Mouse (Mus musculus) liver, embryonic 15.5 days (tissue): ENCODE data around the gene Akap8. TPM values are rescaled to one million over a fixed set of nuclear protein-coding genes. Genes with fewer than 3 reads are reported as not detected.

ENCODE experiments used
- ATAC-seq: fragments of 200-750 bp; cut with Nextera tagmentation; 2 replicates; pipeline ENCODE4 v1.8.0; 2017; ENCODE audit warnings: moderate number of reproducible peaks, mild to moderate bottlenecking, moderate library complexity; ENCODE audit not compliant: insufficient read depth
- H3K27ac ChIP-seq: fragments of 300-500 bp; sonication (generic); replicated peaks from 2 replicates; pipeline ENCODE4 v1.5.1; 2015; ENCODE audit warnings: mild to moderate bottlenecking, inconsistent platforms
- H3K27me3 ChIP-seq: fragments of 300-500 bp; sonication (generic); 2 replicates; pipeline ENCODE4 v1.6.1; 2015; ENCODE audit warnings: mild to moderate bottlenecking, inconsistent platforms
- H3K36me3 ChIP-seq: fragments of 300-500 bp; sonication (generic); replicated peaks from 2 replicates; pipeline ENCODE4 v1.6.1; 2015; ENCODE audit warnings: moderate library complexity, mild to moderate bottlenecking, inconsistent platforms
- H3K4me1 ChIP-seq: fragments of 300-500 bp; sonication (generic); replicated peaks from 2 replicates; pipeline ENCODE4 v1.6.1; 2015; ENCODE audit warnings: inconsistent platforms
- H3K4me2 ChIP-seq: fragments of 300-500 bp; sonication (generic); 2 replicates; pipeline ENCODE4 v1.6.1; 2015; ENCODE audit warnings: moderate library complexity, mild to moderate bottlenecking, inconsistent platforms
- H3K4me3 ChIP-seq: fragments of 300-500 bp; sonication (generic); replicated peaks from 2 replicates; pipeline ENCODE4 v1.5.1; 2015; ENCODE audit warnings: mild to moderate bottlenecking, inconsistent platforms
- H3K9ac ChIP-seq: fragments of 300-500 bp; sonication (generic); 2 replicates; pipeline ENCODE4 v1.6.1; 2015; ENCODE audit warnings: moderate library complexity, mild to moderate bottlenecking, inconsistent platforms
- H3K9me3 ChIP-seq: fragments of 300-500 bp; sonication (generic); replicated peaks from 2 replicates; pipeline ENCODE4 v1.6.1; 2016; ENCODE audit warnings: inconsistent platforms
- WGBS: fragments of 180-500 bp; shearing (Covaris S2); methylation state at CpG from one replicate; pipeline ENCODE4 v1.1.7; 2015; ENCODE audit warnings: mixed read lengths; ENCODE audit not compliant: insufficient replicate concordance; 5-methylcytosine and 5-hydroxymethylcytosine counted together
- polyA plus RNA-seq: library from polyadenylated mRNA; unstranded; fragments of >200 nt; fragmentation: Nextera tagmentation; extraction: Ambion mirVana; gene quantifications from 2 replicates; pipeline ENCODE4 v1.2.1, GENCODE M21; 2015

Gene Akap8
- polyA plus RNA-seq, 1 experiment from 2014 or later, result 29.1 TPM

GRCm38 (mm10) chr17:32358192-32358942 lies 37.3 kb upstream of the Akap8 start:
- Histone ChIP-seq H3K27ac (no peak overlapping the region), H3K4me1 (peaks cover 14% of the 10 kb centered on the region), H3K27me3 (no peaks in the 10 kb centered on the region), H3K4me3 (no peak overlapping the region), H3K9me3 (no peaks in the 10 kb centered on the region), H3K36me3 (peaks cover 93% of the 10 kb centered on the region), H3K9ac (no peak overlapping the region), H3K4me2 (no peak overlapping the region)
- 82% methylated on average over 7 of the region's 7 CpGs for WGBS
- ATAC-seq, result no peak

- 87% methylated on average over 24 of the region's 24 CpGs for WGBS
- Histone ChIP-seq H3K4me2 (no peak overlapping the region), H3K9me3 (no peaks in the 10 kb centered on the region), H3K4me1 (peaks cover 10% of the 10 kb centered on the region), H3K27ac (no peak overlapping the region), H3K4me3 (no peak overlapping the region), H3K36me3 (peaks cover 87% of the 10 kb centered on the region), H3K27me3 (no peaks in the 10 kb centered on the region), H3K9ac (no peak overlapping the region)
- no peak for ATAC-seq
Measured at GRCm38 (mm10) chr17:32356766-32357760, 36.0 kb upstream of the Akap8 start.

- 77% methylated on average over 9 of the region's 9 CpGs for WGBS
- no peak for ATAC-seq
- Histone ChIP-seq H3K4me2 (no peak overlapping the region), H3K27ac (no peak overlapping the region), H3K4me1 (peaks cover 16% of the 10 kb centered on the region), H3K4me3 (no peak overlapping the region), H3K36me3 (peaks cover 79% of the 10 kb centered on the region), H3K9ac (no peak overlapping the region), H3K27me3 (no peaks in the 10 kb centered on the region), H3K9me3 (no peaks in the 10 kb centered on the region)
Measured at GRCm38 (mm10) chr17:32356281-32356680, 35.2 kb upstream of the Akap8 start.

GRCm38 (mm10) chr17:32355031-32355430 lies 34.0 kb upstream of the Akap8 start:
- Histone ChIP-seq H3K4me3 (no peak overlapping the region), H3K4me2 (no peak overlapping the region), H3K9ac (no peak overlapping the region), H3K27ac (no peak overlapping the region), H3K4me1 (peaks cover 22% of the 10 kb centered on the region), H3K27me3 (no peaks in the 10 kb centered on the region), H3K36me3 (peaks cover 67% of the 10 kb centered on the region), H3K9me3 (no peaks in the 10 kb centered on the region)
- 80% methylated on average over 6 of the region's 6 CpGs for WGBS
- ATAC-seq, result no peak

- Histone ChIP-seq H3K9ac (no peak overlapping the region), H3K4me3 (no peak overlapping the region), H3K36me3 (peaks cover 58% of the 10 kb centered on the region), H3K27ac (no peak overlapping the region), H3K4me2 (no peak overlapping the region), H3K27me3 (no peaks in the 10 kb centered on the region), H3K9me3 (no peaks in the 10 kb centered on the region), H3K4me1 (peaks cover 29% of the 10 kb centered on the region)
- WGBS, result 68% methylated on average over 5 of the region's 5 CpGs
- ATAC-seq, result no peak
Measured at GRCm38 (mm10) chr17:32354211-32354610, 33.2 kb upstream of the Akap8 start.

- H3K27ac ChIP-seq, result no peak overlapping the region
- H3K9ac ChIP-seq, result no peak overlapping the region
- no peak overlapping the region for H3K4me3 ChIP-seq
- no peaks in the 10 kb centered on the region for H3K9me3 ChIP-seq
- peaks cover 35% of the 10 kb centered on the region for H3K4me1 ChIP-seq
- no peaks in the 10 kb centered on the region for H3K27me3 ChIP-seq
- no peak for ATAC-seq
- WGBS, result 78% methylated on average over 4 of the region's 4 CpGs
- no peak overlapping the region for H3K4me2 ChIP-seq
- peaks cover 53% of the 10 kb centered on the region for H3K36me3 ChIP-seq
Measured at GRCm38 (mm10) chr17:32353696-32354095, 32.7 kb upstream of the Akap8 start.

GRCm38 (mm10) chr17:32351726-32352125 lies 30.7 kb upstream of the Akap8 start:
- H3K36me3 ChIP-seq, result peaks cover 34% of the 10 kb centered on the region
- peaks cover 50% of the 10 kb centered on the region for H3K4me1 ChIP-seq
- no peak overlapping the region for H3K4me3 ChIP-seq
- H3K4me2 ChIP-seq, result 0 out of 2 replicates have a peak overlapping the region, but pooled peaks have one; percentile 88
- ATAC-seq, result no peak
- H3K27ac ChIP-seq, result no peak overlapping the region
- no peak overlapping the region for H3K9ac ChIP-seq
- no peaks in the 10 kb centered on the region for H3K9me3 ChIP-seq
- no peaks in the 10 kb centered on the region for H3K27me3 ChIP-seq

GRCm38 (mm10) chr17:32351269-32351668 lies 30.2 kb upstream of the Akap8 start:
- WGBS, result 65% methylated on average over 3 of the region's 3 CpGs
- H3K9ac ChIP-seq, result no peak overlapping the region
- peak overlapping the region; percentile 88 for H3K4me2 ChIP-seq
- peak overlapping the region; percentile 91 for H3K4me3 ChIP-seq
- H3K36me3 ChIP-seq, result peaks cover 29% of the 10 kb centered on the region
- H3K9me3 ChIP-seq, result no peaks in the 10 kb centered on the region
- peaks cover 50% of the 10 kb centered on the region for H3K4me1 ChIP-seq
- ATAC-seq, result no peak
- H3K27ac ChIP-seq, result no peak overlapping the region
- no peaks in the 10 kb centered on the region for H3K27me3 ChIP-seq

- Histone ChIP-seq H3K27ac (peak within 1 kb of the TSS; percentile 88), H3K9me3 (no peaks in the 10 kb centered on the region), H3K9ac (peak within 1 kb of the TSS; percentile 76), H3K27me3 (no peaks in the 10 kb centered on the region), H3K4me2 (peak within 1 kb of the TSS; percentile 88), H3K4me3 (peak within 1 kb of the TSS; percentile 91), H3K4me1 (peaks cover 50% of the 10 kb centered on the region), H3K36me3 (peaks cover 21% of the 10 kb centered on the region)
- under 1% methylated on average over 37 of the region's 37 CpGs for WGBS
- peak; percentile 97 for ATAC-seq
Measured at GRCm38 (mm10) chr17:32350382-32350983, 29.4 kb upstream of the Akap8 start, which contains the start of gene Akap8l. Akap8l (minus strand) TSS chr17:32350607.

- peak overlapping the region; percentile 88 for H3K27ac ChIP-seq
- H3K9me3 ChIP-seq, result no peaks in the 10 kb centered on the region
- H3K4me1 ChIP-seq, result peaks cover 50% of the 10 kb centered on the region
- H3K4me2 ChIP-seq, result peak overlapping the region; percentile 88
- ATAC-seq, result peak; percentile 6; the same call in 1 of the 2 replicates
- WGBS, result under 1% methylated on average over 24 of the region's 24 CpGs
- H3K36me3 ChIP-seq, result peaks cover 18% of the 10 kb centered on the region
- no peaks in the 10 kb centered on the region for H3K27me3 ChIP-seq
- peak overlapping the region; percentile 76 for H3K9ac ChIP-seq
- H3K4me3 ChIP-seq, result peak overlapping the region; percentile 91
Measured at GRCm38 (mm10) chr17:32349851-32350381, 28.9 kb upstream of the Akap8 start.
